Mouse (Mus musculus): ENCODE measurements at regions not wholly inside any gene's neighbourhood (a gene's known extent, or its start where the extent isn't known, plus 50 kb on each side); places are given as distances from the start of the nearest gene placed in this dataset.

- no peak for DNase-seq (ENCODE audit: low spot score)
These were observed 77.0 kb downstream of the Irs2 start for GRCm38 (mm10) chr8:10931266-10931665.

- DNase-seq (ENCODE audit: low spot score), result no peak
These were observed 79.4 kb downstream of the Irs2 start for GRCm38 (mm10) chr8:10928836-10929235.

- peak; percentile 52 for DNase-seq (ENCODE audit: low spot score)
These were observed 79.9 kb downstream of the Irs2 start for GRCm38 (mm10) chr8:10928342-10928794.

GRCm38 (mm10) chr8:10927187-10927586, 81.1 kb downstream of the Irs2 start:
- no peak for DNase-seq (ENCODE audit: low spot score)

GRCm38 (mm10) chr8:10926518-10926915, 81.7 kb downstream of the Irs2 start:
- no peak for DNase-seq (ENCODE audit: low spot score)

GRCm38 (mm10) chr8:10925582-10926517, 82.4 kb downstream of the Irs2 start:
- no peak for DNase-seq (ENCODE audit: low spot score)

GRCm38 (mm10) chr8:10924526-10925199, 83.6 kb downstream of the Irs2 start:
- DNase-seq (ENCODE audit: low spot score), result no peak

- no peak for DNase-seq (ENCODE audit: low spot score)
These were observed 84.2 kb downstream of the Irs2 start for GRCm38 (mm10) chr8:10924001-10924490.

- DNase-seq (ENCODE audit: low spot score), result no peak
These were observed 84.9 kb downstream of the Irs2 start for GRCm38 (mm10) chr8:10923071-10924000.

GRCm38 (mm10) chr8:10922209-10923030, 85.8 kb downstream of the Irs2 start:
- no peak for DNase-seq (ENCODE audit: low spot score)

- no peak for DNase-seq (ENCODE audit: low spot score)
These were observed 86.6 kb downstream of the Irs2 start for GRCm38 (mm10) chr8:10921439-10922191.

GRCm38 (mm10) chr8:10919620-10920019, 88.6 kb downstream of the Irs2 start:
- DNase-seq (ENCODE audit: low spot score), result no peak

- DNase-seq (ENCODE audit: low spot score), result no peak
These were observed 89.7 kb downstream of the Irs2 start for GRCm38 (mm10) chr8:10918403-10919035.

- no peak for DNase-seq (ENCODE audit: low spot score)
These were observed 93.6 kb downstream of the Irs2 start for GRCm38 (mm10) chr8:10914616-10915015.

- no peak for DNase-seq (ENCODE audit: low spot score)
These were observed 95.8 kb downstream of the Irs2 start for GRCm38 (mm10) chr8:10912436-10912835.

GRCm38 (mm10) chr8:10911371-10911770, 96.9 kb downstream of the Irs2 start:
- DNase-seq (ENCODE audit: low spot score), result no peak

GRCm38 (mm10) chr8:10910954-10911353, 97.3 kb downstream of the Irs2 start:
- DNase-seq (ENCODE audit: low spot score), result no peak

- DNase-seq (ENCODE audit: low spot score), result no peak
These were observed 97.9 kb downstream of the Irs2 start for GRCm38 (mm10) chr8:10910244-10910872.

- DNase-seq (ENCODE audit: low spot score), result no peak
These were observed 99.1 kb downstream of the Irs2 start for GRCm38 (mm10) chr8:10909155-10909554.
